Comparison of ENCODE assay signal across 8 mouse cellular contexts in genomic region chr8:84689091-84689915, GRCm38 (mm10). TPM values are rescaled to one million over a fixed set of nuclear protein-coding genes. Genes with fewer than 3 reads are reported as not detected.
DNase-seq lines count a peak whose midpoint lies in the region; ATAC-seq lines count a peak whose summit lies in the region.

No protein-coding gene starts in this region.

- DNase-seq in CD4-positive helper T cell, adult 2 months (ENCODE audit: low read depth, low spot score), result peak; percentile 90
- peak; percentile 97 for DNase-seq in brain, adult 2 months (ENCODE audit: low read depth, low spot score)
- peak; percentile 95 for DNase-seq in kidney, postnatal 14 days
- peak; percentile 84 to 88 for DNase-seq in natural killer cell, adult 2 months (ENCODE audit: low spot score in 2 of 2)

- peak overlapping the region; percentile 83 for H3K9ac ChIP-seq in heart, embryonic 14.5 days (ENCODE audit: low read length)
- peak overlapping the region; percentile 81 for H3K9ac ChIP-seq in liver, embryonic 12.5 days
- peak overlapping the region; percentile 63 for H3K9ac ChIP-seq in stomach, embryonic 14.5 days (replicated peaks; ENCODE audit: low read depth, low read length)

- peak; percentile 75 for ATAC-seq in heart, embryonic 14.5 days (ENCODE audit: insufficient number of reproducible peaks, insufficient read depth, low FRiP score, low read depth)
- peak; percentile 72 for ATAC-seq in liver, embryonic 12.5 days
- peak; percentile 91 for ATAC-seq in stomach, embryonic 14.5 days (ENCODE audit: insufficient number of reproducible peaks, insufficient read depth, low FRiP score, low read depth)

- H3K27me3 ChIP-seq in erythroblast, embryonic 14.5 days (ENCODE audit: control insufficient read depth), result no peaks in the 10 kb centered on the region
- H3K27me3 ChIP-seq in heart, embryonic 14.5 days (ENCODE audit: control insufficient read depth, insufficient read depth, low read length), result no peaks in the 10 kb centered on the region
- H3K27me3 ChIP-seq in liver, embryonic 12.5 days (replicated peaks), result no peaks in the 10 kb centered on the region
- H3K27me3 ChIP-seq in stomach, embryonic 14.5 days (ENCODE audit: control insufficient read depth, insufficient read depth, low read length), result no peaks in the 10 kb centered on the region

- H3K9me3 ChIP-seq in erythroblast, embryonic 14.5 days (ENCODE audit: control insufficient read depth, low read length), result no peaks in the 10 kb centered on the region
- H3K9me3 ChIP-seq in heart, embryonic 14.5 days (ENCODE audit: control insufficient read depth, low read length), result no peaks in the 10 kb centered on the region
- no peaks in the 10 kb centered on the region for H3K9me3 ChIP-seq in liver, embryonic 12.5 days (replicated peaks)
- no peaks in the 10 kb centered on the region for H3K9me3 ChIP-seq in stomach, embryonic 14.5 days (ENCODE audit: control insufficient read depth, low read depth, low read length)

- H3K27ac ChIP-seq in heart, embryonic 14.5 days (replicated peaks in 1 of 2; ENCODE audit: control insufficient read depth in 1 of 2, insufficient read depth in 1 of 2, low read depth in 2 of 2, low read length in 2 of 2), result peak overlapping the region; percentile 62 to 95
- peak overlapping the region; percentile 97 for H3K27ac ChIP-seq in liver, embryonic 12.5 days
- peak overlapping the region; percentile 80 for H3K27ac ChIP-seq in stomach, embryonic 14.5 days (ENCODE audit: low read length)

- peak overlapping the region; percentile 92 for H3K4me3 ChIP-seq in erythroblast, embryonic 14.5 days (replicated peaks)
- peak overlapping the region; percentile 67 to 78 for H3K4me3 ChIP-seq in heart, embryonic 14.5 days (ENCODE audit: control insufficient read depth in 1 of 2, insufficient read depth in 1 of 2, low read depth in 1 of 2, low read length in 2 of 2)
- peak overlapping the region; percentile 99 for H3K4me3 ChIP-seq in liver, embryonic 12.5 days
- peak overlapping the region; percentile 96 for H3K4me3 ChIP-seq in stomach, embryonic 14.5 days (ENCODE audit: low read depth, low read length)

- peaks cover 58% of the 10 kb centered on the region for H3K4me1 ChIP-seq in erythroblast, embryonic 14.5 days (ENCODE audit: control insufficient read depth)
- peaks cover 14 to 40% of the 10 kb centered on the region in 2 experiments for H3K4me1 ChIP-seq in heart, embryonic 14.5 days (ENCODE audit: control insufficient read depth in 2 of 2, insufficient read depth in 2 of 2, low read length in 2 of 2)
- H3K4me1 ChIP-seq in liver, embryonic 12.5 days, result peaks cover 57% of the 10 kb centered on the region
- peaks cover 31% of the 10 kb centered on the region for H3K4me1 ChIP-seq in stomach, embryonic 14.5 days (ENCODE audit: control insufficient read depth, insufficient read depth, low read length)

- peaks cover 41% of the 10 kb centered on the region for H3K36me3 ChIP-seq in erythroblast, embryonic 14.5 days (ENCODE audit: control insufficient read depth)
- H3K36me3 ChIP-seq in heart, embryonic 14.5 days (ENCODE audit: control insufficient read depth, insufficient read depth, low read length), result peaks cover 32% of the 10 kb centered on the region
- H3K36me3 ChIP-seq in liver, embryonic 12.5 days, result peaks cover 46% of the 10 kb centered on the region
- peaks cover 19% of the 10 kb centered on the region for H3K36me3 ChIP-seq in stomach, embryonic 14.5 days (ENCODE audit: control insufficient read depth, insufficient read depth, low read length)

- under 1% methylated on average over 47 of the region's 47 CpGs for WGBS in heart, embryonic 14.5 days
- under 1% methylated on average over 47 of the region's 47 CpGs for WGBS in liver, embryonic 12.5 days (ENCODE audit: insufficient replicate concordance)
- WGBS in stomach, embryonic 14.5 days, result under 1% methylated on average over 47 of the region's 47 CpGs

- H3K4me2 ChIP-seq in heart, embryonic 14.5 days (ENCODE audit: low read length), result peak overlapping the region; percentile 78
- peak overlapping the region; percentile 94 for H3K4me2 ChIP-seq in liver, embryonic 12.5 days
- H3K4me2 ChIP-seq in stomach, embryonic 14.5 days (replicated peaks; ENCODE audit: low read depth, low read length), result peak overlapping the region; percentile 72

RNA-seq across cellular contexts. Expression of gene Nacc1, which starts 1.6 kb away (rescaled TPM):
- polyA plus RNA-seq in erythroblast, embryonic 14.5 days (2012), result 7.0 and 8.5 TPM in 2 replicates
- polyA plus RNA-seq in heart, embryonic 14.5 days (2014; fragmentation: Nextera tagmentation; extraction: Ambion mirVana), result 15.1 and 17.4 TPM in 2 replicates
- 12.5 and 12.9 TPM in 2 replicates for polyA plus RNA-seq in liver, embryonic 12.5 days (2016; fragmentation: Nextera tagmentation; extraction: Ambion mirVana)
- polyA plus RNA-seq in stomach, embryonic 14.5 days (2014; fragmentation: Nextera tagmentation; extraction: Ambion mirVana), result 25.1 and 25.7 TPM in 2 replicates

RNA-seq across cellular contexts. Expression of gene Trmt1, which starts 3.2 kb away (rescaled TPM):
- polyA plus RNA-seq in erythroblast, embryonic 14.5 days (2012), result 8.9 and 9.0 TPM in 2 replicates
- polyA plus RNA-seq in heart, embryonic 14.5 days (2014; fragmentation: Nextera tagmentation; extraction: Ambion mirVana), result 46.1 and 50.0 TPM in 2 replicates
- 57.3 and 62.0 TPM in 2 replicates for polyA plus RNA-seq in liver, embryonic 12.5 days (2016; fragmentation: Nextera tagmentation; extraction: Ambion mirVana)
- 64.6 and 65.7 TPM in 2 replicates for polyA plus RNA-seq in stomach, embryonic 14.5 days (2014; fragmentation: Nextera tagmentation; extraction: Ambion mirVana)

RNA-seq across cellular contexts. Expression of gene Lyl1, which starts 12.0 kb away (rescaled TPM):
- polyA plus RNA-seq in erythroblast, embryonic 14.5 days (2012), result 61.4 and 62.8 TPM in 2 replicates
- polyA plus RNA-seq in heart, embryonic 14.5 days (2014; fragmentation: Nextera tagmentation; extraction: Ambion mirVana), result 12.1 and 13.7 TPM in 2 replicates
- 82.3 and 83.1 TPM in 2 replicates for polyA plus RNA-seq in liver, embryonic 12.5 days (2016; fragmentation: Nextera tagmentation; extraction: Ambion mirVana)
- polyA plus RNA-seq in stomach, embryonic 14.5 days (2014; fragmentation: Nextera tagmentation; extraction: Ambion mirVana), result 4.6 and 5.0 TPM in 2 replicates

RNA-seq across cellular contexts. Expression of gene Ier2, which starts 26.7 kb away (rescaled TPM):
- polyA plus RNA-seq in erythroblast, embryonic 14.5 days (2012), result 17.2 and 18.5 TPM in 2 replicates
- 36.4 and 43.8 TPM in 2 replicates for polyA plus RNA-seq in heart, embryonic 14.5 days (2014; fragmentation: Nextera tagmentation; extraction: Ambion mirVana)
- 36.4 and 37.4 TPM in 2 replicates for polyA plus RNA-seq in liver, embryonic 12.5 days (2016; fragmentation: Nextera tagmentation; extraction: Ambion mirVana)
- 73.1 and 83.4 TPM in 2 replicates for polyA plus RNA-seq in stomach, embryonic 14.5 days (2014; fragmentation: Nextera tagmentation; extraction: Ambion mirVana)

RNA-seq across cellular contexts. Expression of gene G430095P16Rik, which starts 33.5 kb away (rescaled TPM):
- 11.0 and 11.9 TPM in 2 replicates for polyA plus RNA-seq in erythroblast, embryonic 14.5 days (2012)
- 5.2 and 5.9 TPM in 2 replicates for polyA plus RNA-seq in heart, embryonic 14.5 days (2014; fragmentation: Nextera tagmentation; extraction: Ambion mirVana)
- polyA plus RNA-seq in liver, embryonic 12.5 days (2016; fragmentation: Nextera tagmentation; extraction: Ambion mirVana), result 11.0 and 12.0 TPM in 2 replicates
- 2.8 and 5.0 TPM in 2 replicates for polyA plus RNA-seq in stomach, embryonic 14.5 days (2014; fragmentation: Nextera tagmentation; extraction: Ambion mirVana)

Comparison
In these comparisons a context has a peak if more than half of its experiments do, and no peak if none do; other contexts are left out.
1. Peak in every context shown above with its lines: DNase-seq, ATAC-seq, H3K4me3 ChIP-seq and H3K27ac ChIP-seq.